Mouse (Mus musculus) bone marrow macrophage, adult 2 months (primary cell): ENCODE measurements around the gene Map6d1.

Experiments used
- CTCF ChIP-seq: IDR thresholded peaks from 2 replicates; pipeline ENCODE4 v1.5.1; 2012; ENCODE audit warnings: low read depth, mild to moderate bottlenecking, low read length, moderate library complexity
- POLR2A ChIP-seq: IDR thresholded peaks from 2 replicates; pipeline ENCODE4 v1.6.1; 2012; ENCODE audit warnings: mild to moderate bottlenecking, low read depth, low read length, borderline replicate concordance

- TF ChIP-seq POLR2A (no peak), CTCF (no peak)
These were observed 2.5 kb downstream of the Map6d1 start for GRCm38 (mm10) chr16:20238646-20239045.
